Mouse (Mus musculus) urinary bladder, postnatal 14 days (tissue): ENCODE measurements around the gene Srrt.

Experiments
- DNase-seq: peaks from one replicate; pipeline ENCODE4 v3.0.0; 2021; ENCODE audit warnings: low spot score

Srrt gene

GRCm38 (mm10) chr5:137338256-137338655 lies 30.8 kb upstream of the Srrt start:
- DNase-seq: peak; percentile 93

- no peak for DNase-seq
Measured at GRCm38 (mm10) chr5:137337190-137337589, 29.7 kb upstream of the Srrt start.

GRCm38 (mm10) chr5:137335066-137335465 lies 27.6 kb upstream of the Srrt start:
- no peak for DNase-seq

GRCm38 (mm10) chr5:137334317-137334716 lies 26.8 kb upstream of the Srrt start:
- DNase-seq: no peak

- peak; percentile 95 for DNase-seq
Measured at GRCm38 (mm10) chr5:137333512-137334174, 26.2 kb upstream of the Srrt start, which contains the start of gene Slc12a9. Slc12a9 (minus strand) TSS chr5:137333597.

- no peak for DNase-seq
Measured at GRCm38 (mm10) chr5:137332857-137333511, 25.5 kb upstream of the Srrt start.

- DNase-seq: no peak
Measured at GRCm38 (mm10) chr5:137330910-137331309, 23.4 kb upstream of the Srrt start.

- no peak for DNase-seq
Measured at GRCm38 (mm10) chr5:137320996-137321395, 13.5 kb upstream of the Srrt start.

GRCm38 (mm10) chr5:137318570-137318969 lies 11.1 kb upstream of the Srrt start:
- DNase-seq: no peak

- DNase-seq: no peak
Measured at GRCm38 (mm10) chr5:137317361-137317760, 9.9 kb upstream of the Srrt start.

- DNase-seq: peak; percentile 55
Measured at GRCm38 (mm10) chr5:137315084-137315903, 7.8 kb upstream of the Srrt start.

- peak; percentile 93 for DNase-seq
Measured at GRCm38 (mm10) chr5:137314193-137315083, 7.0 kb upstream of the Srrt start, which contains the start of gene Trip6. Trip6 (minus strand) TSS chr5:137314404.

- no peak for DNase-seq
Measured at GRCm38 (mm10) chr5:137313466-137314192, 6.2 kb upstream of the Srrt start.

- DNase-seq: no peak
Measured at GRCm38 (mm10) chr5:137308356-137308755, 882 bp upstream of the Srrt start.

- DNase-seq: no peak
Measured at GRCm38 (mm10) chr5:137306439-137307005, 952 bp downstream of the Srrt start.

GRCm38 (mm10) chr5:137305822-137306221 lies 1.7 kb downstream of the Srrt start:
- DNase-seq: no peak

- DNase-seq: no peak
Measured at GRCm38 (mm10) chr5:137304816-137305215, 2.7 kb downstream of the Srrt start.

- no peak for DNase-seq
Measured at GRCm38 (mm10) chr5:137304165-137304564, 3.3 kb downstream of the Srrt start.

- no peak for DNase-seq
Measured at GRCm38 (mm10) chr5:137303609-137304008, 3.9 kb downstream of the Srrt start.

GRCm38 (mm10) chr5:137301253-137301652 lies 6.2 kb downstream of the Srrt start:
- no peak for DNase-seq

GRCm38 (mm10) chr5:137299240-137299639 lies 8.2 kb downstream of the Srrt start:
- no peak for DNase-seq
